Mouse (Mus musculus) cerebellum, adult 18-20 months (tissue): Measurements from ENCODE around the gene Sh2d7.
"Not testable (repeated sequence)": the region's sequence is repeated elsewhere in the genome, so short reads cannot be mapped to it uniquely, and the experiment has no call there.

ENCODE experiments used
- DNase-seq, 2 experiments: peaks; one replicate each; pipeline ENCODE4 v3.0.0; 2021

The Sh2d7 gene

DNA sequence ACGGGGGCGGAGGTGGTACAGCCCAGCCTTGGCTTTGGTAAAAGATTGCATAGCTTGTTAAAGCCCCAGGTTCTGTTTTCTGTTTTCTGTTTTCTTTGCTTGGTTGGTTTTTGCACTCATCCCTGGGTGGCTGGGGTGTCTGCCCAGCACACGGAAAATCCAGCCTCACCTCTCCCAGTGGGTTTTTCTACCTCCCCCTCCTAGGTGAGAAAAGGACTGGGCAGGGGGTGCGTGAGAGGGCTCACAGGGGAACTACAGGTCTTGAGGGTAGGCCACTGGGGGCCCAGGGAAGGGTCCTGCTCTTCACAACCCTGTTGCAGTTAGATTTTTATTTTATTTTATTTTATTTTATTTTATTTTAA is 6.2 kb downstream of the Sh2d7 start:
- no peak for DNase-seq

DNA sequence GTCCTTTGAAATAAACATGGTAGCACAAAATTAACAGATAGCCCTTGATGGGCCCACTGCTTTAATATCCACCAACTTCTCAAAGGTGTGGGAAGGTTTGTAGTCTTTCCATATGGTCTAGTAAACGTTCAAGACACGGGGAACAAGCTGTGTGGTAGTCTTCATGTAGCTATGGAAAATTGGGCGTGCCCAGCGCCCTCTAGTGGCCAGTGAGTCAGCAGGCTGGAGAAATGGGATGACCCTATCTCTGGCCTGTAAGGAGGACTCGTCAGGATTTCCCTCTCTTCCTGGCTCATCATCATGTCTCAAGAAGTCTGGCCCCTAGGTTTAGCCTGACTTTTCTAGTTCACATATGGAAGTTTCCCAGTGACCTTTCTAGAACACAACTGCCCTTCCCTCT is 8.8 kb downstream of the Sh2d7 start:
- peak; percentile 75 to 84 for DNase-seq

DNA sequence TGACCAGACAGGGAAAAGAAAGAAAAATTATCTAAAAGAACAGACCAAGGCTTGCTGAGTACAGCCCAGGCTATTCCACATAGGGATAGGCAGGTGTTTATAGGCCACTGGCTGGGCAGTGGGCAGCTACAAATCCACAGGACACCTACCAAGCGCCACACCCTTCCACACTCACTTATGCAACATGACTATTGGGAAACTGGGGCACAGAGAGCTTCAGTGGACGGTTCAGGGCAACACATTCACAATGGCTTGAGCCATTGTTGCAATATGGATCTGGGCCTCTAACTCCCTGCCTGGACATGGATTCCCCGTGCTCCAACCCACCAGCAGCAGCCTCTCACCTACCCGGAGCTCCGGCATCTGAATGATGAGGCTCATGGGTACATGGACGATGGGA is 10.6 kb downstream of the Sh2d7 start:
- no peak for DNase-seq

- peak; percentile 62 to 81 for DNase-seq
Observed at GRCm38 (mm10) chr9:54552409-54552808, 13.6 kb downstream of the Sh2d7 start.

GRCm38 (mm10) chr9:54555044-54555443 is 16.3 kb downstream of the Sh2d7 start:
- no peak for DNase-seq

DNA sequence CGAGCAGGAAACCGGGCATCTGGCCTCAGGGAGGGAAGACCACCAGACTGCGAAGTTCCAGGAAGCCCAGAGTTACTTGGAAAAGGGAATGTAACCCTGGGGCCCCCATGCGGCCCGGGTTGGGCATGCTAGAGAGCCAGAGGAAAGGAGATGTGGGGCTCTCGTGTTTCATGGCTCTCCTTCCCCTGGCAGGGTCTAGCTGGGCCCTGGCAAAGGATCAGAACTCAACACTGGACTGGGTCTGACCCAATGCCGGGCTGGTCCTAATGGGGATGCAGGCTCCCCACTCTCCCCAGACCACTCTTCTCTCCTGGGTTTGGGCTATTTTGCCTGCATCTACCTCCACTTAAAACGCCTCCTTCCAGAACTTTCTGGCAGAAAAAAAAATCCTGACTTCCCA is 19.9 kb downstream of the Sh2d7 start:
- DNase-seq: no peak

DNA sequence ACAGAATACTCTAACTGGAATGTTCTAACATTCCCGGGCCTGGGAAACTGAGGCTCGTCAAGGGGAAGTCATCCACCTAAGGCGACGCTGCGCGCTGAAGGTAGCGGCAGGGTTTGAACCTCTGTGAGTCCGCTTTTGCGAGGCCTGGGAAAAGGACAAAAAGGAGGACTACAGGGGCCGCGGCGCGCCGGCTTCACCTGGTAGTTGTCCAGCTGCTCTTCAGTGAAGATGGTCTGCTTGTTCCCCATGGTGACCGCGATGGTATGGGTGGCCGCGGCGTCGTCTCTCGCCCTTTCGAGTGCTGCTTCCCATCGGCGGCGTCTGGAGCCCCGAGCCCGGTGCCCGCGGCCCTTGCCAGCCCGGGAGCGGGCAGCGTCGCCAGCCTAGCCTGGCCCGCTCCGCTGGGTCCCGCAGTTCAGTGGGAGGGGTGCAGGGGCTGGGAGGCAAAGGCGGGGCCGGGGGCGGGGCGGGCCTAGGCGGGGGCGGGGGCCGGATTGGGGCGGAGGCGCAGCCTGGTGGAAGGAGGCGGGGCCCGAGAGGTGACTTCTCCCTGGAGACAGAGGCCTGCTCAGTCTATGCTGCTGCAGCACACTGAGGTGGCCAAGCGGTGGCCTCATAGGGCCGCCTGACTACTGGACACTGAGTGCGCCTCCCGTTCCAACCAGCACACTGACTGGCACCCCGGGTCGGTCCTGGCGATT is 21.1 kb downstream of the Sh2d7 start, which contains the start of gene Cib2:
Gene Cib2 (minus strand): TSS at position 448 of the 701 bp plus-strand sequence.
- DNase-seq: peak; percentile 86 to 88

- no peak for DNase-seq
Observed at GRCm38 (mm10) chr9:54560831-54561601, 22.2 kb downstream of the Sh2d7 start.

- no peak for DNase-seq
Observed at GRCm38 (mm10) chr9:54566958-54567357, 28.2 kb downstream of the Sh2d7 start.

DNA sequence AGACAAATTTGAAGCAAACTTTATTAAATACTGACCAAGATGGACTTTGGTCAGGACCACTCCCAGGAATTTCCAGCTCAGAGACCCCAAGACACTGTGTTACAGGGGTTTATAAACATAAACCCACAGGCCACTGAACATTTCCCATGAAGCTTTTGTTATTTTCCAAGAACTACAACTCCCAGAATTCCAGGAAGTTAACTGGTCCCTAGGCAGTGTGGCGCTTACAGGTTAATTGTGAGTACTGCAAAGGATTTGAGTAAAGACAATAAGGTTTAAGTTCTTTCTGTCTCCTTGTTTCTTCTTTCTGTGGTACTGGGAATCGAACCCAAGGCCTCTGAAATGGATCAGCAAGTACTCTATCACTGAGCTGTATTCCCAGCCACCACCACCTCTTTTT is 29.9 kb downstream of the Sh2d7 start:
- no peak for DNase-seq

DNA sequence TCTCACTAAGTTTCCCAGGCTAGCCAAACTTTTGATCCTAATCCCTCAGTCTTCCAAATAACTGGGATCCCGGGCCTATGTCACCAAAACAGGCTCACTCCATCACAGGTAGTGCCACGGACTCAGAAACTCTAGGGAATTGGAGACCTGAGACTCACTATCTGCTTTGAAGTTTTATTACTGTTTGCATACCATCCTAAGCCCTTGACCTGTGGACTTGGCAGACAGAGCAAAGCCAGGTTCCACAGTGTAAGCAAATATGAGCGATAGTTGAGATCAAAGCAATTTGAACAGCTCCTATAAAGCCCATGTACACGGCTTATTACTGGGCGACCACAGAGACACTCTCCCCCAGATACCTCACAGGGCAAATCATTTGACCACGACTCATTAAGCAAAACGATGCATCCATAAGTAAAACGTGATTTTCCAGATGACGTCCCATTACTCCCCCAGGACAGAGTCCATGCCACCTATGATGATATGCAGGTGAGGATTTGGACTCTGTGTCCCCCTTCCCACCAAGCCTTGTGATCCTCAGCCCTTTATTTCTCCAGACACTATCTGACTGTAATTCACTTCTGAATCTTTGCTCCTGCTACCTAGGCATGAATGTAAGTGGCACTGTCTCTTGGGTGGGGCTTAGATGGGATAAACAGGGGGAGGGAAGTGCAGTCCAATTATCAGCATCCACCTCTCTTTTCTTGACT is 32.5 kb downstream of the Sh2d7 start:
- DNase-seq: no peak

GRCm38 (mm10) chr9:54583712-54584111 is 44.9 kb downstream of the Sh2d7 start:
- no peak for DNase-seq

GRCm38 (mm10) chr9:54584127-54584526 is 45.3 kb downstream of the Sh2d7 start:
- not testable (repeated sequence) for DNase-seq

- DNase-seq: no peak
Observed at GRCm38 (mm10) chr9:54585839-54586198, 47.0 kb downstream of the Sh2d7 start.

GRCm38 (mm10) chr9:54586199-54587061 is 47.6 kb downstream of the Sh2d7 start, which contains the start of gene Idh3a:
Gene Idh3a (plus strand): TSS chr9:54586334.
- peak; percentile 94 to 97 for DNase-seq

DNA sequence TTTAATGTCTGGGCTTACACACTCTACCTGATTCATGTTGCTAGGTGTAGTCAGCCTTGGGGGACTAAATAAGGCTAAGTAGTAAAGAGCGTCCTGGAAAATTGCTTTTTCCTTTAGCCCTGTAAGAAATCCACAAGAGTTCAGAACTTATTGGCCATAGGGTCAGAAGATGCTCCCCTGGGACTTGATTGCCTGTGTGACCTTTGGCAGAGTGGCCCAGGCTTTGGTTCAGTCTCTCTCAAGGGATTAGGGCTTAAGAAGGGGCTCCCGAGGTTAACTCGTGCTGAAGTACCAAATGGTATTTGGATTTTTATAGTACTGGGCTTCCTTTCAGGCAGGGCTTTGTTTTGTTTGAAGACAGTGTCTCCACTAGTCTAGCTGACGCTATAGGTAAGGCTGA is 49.1 kb downstream of the Sh2d7 start:
- DNase-seq: no peak

- not testable (repeated sequence) for DNase-seq
Observed at GRCm38 (mm10) chr9:54593652-54594051, 54.9 kb downstream of the Sh2d7 start.
